Mouse (Mus musculus): ENCODE measurements around the gene Prr29.

Prr29 gene

DNA sequence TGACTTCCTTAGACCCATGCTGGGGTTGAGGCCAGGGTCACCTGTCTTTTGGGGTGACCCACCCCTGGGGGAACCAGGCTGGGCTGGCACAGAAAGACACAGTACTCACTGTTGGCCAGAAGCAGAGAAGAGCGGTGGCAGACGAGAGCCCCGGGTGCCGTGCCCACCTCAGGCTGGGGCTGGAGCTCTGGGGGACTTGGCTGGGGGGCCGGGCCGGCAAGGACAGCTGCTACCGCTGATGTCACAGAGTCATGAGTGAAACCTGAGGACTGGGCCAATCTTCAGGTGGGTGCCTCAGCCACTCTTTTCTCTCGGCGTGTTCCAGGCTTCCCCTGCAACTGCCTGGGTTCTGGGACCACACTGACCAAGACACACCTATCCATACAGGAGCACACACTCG, at the start of gene Prr29:
Gene Prr29, plus strand, starts transcription at position 107 of the 400 bp plus-strand sequence.
- no peak for DNase-seq (ENCODE audit: low read depth, low spot score)

DNA sequence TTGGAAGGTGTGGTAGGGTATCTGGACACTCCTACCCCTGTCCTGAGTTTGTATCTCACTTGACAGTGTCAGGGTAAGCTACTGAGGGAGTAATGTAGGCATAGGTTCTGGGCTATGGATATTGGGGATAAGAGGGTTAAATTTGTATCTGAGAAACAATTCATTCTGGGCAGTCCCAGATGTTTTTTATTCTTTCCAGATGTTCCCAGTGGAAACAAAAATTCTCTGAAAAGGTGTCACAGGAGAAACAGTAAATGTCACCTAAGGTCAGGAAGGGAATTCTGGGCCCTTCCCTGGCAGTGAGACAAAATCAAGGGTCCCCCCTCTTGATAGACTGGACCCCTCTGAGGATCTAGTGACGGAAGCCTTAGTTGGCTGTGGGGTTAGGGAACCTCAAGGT, 48.9 kb upstream of the Prr29 start:
- peak; percentile 36 for DNase-seq (ENCODE audit: low read depth, low spot score)

DNA sequence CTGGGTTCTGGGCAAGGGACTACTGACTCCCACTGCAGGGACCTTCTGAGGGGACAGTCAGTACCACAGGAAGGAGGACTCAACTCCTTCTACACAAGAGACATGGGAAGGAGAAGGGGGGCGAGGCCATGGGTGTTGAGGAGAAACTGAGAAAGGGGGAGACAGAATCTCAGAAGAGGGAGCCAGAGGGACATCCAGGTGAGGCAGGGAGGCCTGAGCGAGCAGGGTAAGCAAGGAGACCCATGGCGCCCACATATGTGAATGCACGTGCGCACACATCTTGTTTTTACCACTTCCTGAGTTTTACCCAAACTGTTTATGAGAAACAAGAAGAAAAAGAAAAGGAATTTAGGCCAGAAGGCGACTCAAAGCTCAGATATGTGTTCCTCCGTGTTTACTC, 47.5 kb upstream of the Prr29 start:
- no peak for DNase-seq (ENCODE audit: low read depth, low spot score)

DNA sequence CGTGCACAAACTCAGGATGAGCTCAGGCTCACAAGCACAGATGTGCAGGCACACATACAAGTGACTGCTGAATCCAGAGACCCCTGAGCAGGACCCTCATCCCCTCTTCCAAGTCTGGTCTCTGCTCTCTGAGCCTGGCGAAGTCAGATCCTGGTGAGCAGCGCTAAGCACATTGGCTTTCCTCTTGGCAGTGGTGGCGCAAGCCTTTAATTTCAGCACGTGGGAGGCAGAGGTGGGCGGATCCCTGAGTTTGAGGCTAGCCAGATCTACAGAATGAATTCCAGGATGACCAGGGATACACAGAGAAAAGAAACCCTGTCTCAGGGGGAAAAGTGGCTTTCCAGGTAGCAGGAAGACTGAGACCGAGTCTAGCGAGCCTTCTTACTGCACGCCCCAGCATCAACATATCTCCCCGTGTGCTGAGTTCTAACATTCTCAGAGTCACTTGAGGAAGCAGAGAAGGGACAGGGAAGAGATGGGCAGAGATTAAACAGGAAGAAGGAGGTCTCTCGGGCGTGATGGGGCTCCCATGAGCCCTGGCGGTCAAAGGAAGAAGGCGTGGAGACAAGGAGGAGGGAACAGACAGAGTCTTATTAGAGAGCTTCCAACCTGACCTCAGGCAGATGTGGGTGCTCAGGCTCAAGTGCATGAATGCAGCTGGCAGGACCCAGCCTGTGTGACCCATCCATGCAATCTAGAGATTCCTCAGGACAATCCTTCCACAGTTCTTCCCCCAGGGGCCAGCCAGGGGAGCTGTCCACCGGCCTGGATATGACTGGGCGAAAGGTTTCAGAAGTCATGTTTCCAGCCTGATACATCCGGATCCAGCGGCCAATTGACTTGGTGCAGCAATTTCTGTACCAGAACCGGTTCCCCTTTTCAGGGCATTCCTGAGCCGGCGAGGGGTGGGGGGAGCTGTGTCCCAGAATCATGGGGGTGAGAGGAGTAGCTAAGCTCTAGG, 46.6 kb upstream of the Prr29 start:
- DNase-seq (ENCODE audit: low read depth, low spot score), result peak; percentile 21

DNA sequence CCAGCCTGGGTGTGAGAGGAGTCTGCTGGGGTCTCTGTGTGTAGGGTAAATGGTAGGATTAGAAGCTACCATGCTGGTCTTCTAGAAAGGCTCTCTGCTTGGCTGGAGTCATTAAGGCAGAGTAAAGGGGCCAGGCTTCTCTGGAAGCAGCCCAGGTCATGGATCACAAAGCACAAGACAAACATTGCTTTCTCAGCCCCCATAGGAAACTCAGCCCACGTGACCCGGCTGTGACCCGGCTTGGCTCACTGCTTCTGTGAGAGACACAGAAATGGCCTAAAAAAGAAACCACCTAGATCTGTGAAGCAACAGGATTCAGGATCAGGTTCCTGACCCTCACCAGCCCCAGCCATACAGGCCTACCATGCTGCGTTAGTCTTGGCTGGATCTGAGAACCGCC, 40.4 kb upstream of the Prr29 start:
- DNase-seq (ENCODE audit: low read depth, low spot score), result no peak

DNA sequence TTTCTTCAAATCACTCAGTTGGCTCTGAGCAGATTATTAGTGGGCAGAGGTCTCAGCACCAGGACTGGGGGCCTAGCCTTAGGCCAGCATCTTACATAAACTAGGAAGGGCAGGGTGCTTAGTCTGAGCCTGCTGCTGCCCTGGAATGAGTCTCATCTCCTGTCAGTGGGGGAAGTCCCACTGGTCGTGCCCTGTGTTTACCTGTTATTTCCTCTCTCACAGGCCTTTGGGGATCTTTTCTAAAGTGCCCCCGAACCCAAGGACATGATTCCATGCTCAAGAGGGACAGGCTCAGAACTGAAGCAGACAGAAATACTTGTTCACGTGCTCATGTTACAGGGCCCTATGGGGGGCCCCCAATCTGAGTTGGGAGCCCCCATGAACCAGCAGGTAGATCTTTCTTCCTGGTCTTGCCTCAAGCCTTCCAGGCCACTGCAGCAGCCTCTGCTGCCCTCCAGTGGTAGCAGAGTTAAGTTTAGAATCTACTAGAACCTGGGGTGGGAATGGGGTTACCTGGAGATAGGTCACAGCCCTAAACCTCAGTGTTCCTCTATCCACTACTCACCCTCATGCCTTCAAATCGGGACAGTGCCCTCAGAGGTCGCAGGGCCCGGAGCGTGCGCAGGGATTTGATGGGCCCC, 39.6 kb upstream of the Prr29 start:
- DNase-seq (ENCODE audit: low read depth, low spot score), result peak; percentile 67

DNA sequence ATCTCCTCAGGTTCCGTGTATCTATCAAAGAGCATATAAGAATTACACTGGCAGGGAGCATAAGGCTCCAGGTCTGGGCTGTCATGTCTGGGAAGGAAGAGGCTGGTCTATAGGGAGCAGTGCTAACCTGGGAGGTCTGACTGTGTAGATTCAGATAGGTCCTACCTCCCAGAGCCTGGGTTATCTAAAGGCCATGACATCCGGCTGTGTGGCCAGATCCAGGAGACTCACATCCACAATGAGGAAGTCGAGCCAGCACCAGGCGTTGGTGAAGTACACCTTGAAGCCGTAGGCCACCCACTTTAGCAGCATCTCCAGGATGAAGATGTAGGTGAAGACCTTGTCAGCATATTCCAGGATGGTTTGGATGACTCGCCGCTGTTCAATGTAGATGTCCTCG, 38.8 kb upstream of the Prr29 start:
- DNase-seq (ENCODE audit: low read depth, low spot score), result no peak

DNA sequence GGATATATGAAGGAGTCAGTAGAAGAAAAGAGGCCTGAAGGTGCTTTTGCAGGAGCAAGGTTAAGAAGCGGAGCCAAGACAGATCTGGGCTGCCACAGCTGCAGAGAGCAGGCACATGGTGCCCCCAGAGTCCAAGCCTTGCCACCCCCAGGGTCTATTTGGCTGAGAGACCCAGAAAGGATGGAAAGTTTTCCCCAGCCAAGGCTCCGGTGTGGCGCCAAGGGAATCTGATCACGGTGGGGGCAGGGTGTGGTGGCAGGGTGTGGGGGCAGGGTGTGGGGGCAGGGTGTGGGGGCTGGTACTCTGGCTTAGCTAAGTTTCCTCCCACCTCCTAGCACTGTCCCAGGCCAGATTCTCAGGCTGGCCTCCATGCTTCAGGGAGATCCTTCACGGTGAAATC, 36.8 kb upstream of the Prr29 start:
- no peak for DNase-seq (ENCODE audit: low read depth, low spot score)

DNA sequence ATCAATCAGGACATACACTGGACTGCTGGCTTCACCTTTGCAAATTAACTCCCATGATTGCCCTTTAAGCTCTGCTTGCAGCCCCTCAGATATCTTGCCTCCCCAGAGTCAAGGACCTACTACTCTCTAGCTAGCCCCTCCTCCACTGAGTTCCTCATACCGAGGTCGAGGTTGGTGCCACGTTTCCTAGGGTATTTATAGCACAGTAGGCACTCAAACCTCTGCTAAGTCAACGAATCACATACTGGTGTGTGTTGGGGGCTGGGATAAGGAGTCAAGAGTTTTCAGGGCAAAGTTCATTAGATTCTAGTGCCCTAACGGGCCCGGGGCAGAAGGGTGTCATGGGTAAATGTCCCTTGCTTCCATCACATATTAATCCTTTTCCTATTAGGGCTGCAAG, 36.1 kb upstream of the Prr29 start:
- no peak for DNase-seq (ENCODE audit: low read depth, low spot score)

DNA sequence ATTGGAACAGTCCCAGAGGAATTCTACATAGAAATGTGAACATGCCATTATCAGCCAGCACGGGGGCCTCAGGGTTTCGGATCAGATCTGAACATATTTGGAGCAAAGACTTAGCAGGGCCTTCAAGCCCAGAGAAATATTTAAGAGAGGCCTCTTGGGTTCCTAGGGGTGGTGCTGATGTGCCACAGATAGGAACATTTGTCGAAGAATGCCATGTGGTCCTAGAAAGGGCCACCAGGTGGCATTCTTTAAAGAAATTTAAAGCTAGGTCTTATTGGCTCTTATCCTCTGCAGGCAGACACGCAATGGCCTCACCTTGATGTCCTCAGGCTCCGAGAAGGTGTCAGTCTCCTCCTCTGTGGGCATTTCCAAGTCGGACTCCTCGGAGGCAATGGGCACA, 35.6 kb upstream of the Prr29 start:
- DNase-seq (ENCODE audit: low read depth, low spot score), result peak; percentile 65

DNA sequence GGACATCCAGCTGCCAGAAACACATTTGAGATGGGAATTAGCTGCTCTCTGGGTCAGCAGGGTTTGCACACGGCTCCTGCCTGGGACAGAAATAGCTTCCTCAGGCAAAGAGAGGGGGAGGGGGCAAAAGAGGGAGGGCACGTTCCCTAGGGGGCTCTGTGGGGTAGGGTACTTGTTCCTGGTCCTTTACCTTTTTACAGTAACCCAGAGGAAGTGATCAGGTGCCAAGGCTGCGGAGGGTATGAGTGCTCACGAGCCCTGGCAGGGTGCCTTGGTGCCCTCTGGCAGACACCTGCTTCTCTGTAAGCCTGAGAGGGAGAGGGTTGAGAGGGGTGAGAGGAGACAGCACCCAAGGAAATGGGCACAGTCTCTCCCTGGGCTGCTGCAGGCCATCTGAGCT, 32.8 kb upstream of the Prr29 start:
- DNase-seq (ENCODE audit: low read depth, low spot score), result no peak

DNA sequence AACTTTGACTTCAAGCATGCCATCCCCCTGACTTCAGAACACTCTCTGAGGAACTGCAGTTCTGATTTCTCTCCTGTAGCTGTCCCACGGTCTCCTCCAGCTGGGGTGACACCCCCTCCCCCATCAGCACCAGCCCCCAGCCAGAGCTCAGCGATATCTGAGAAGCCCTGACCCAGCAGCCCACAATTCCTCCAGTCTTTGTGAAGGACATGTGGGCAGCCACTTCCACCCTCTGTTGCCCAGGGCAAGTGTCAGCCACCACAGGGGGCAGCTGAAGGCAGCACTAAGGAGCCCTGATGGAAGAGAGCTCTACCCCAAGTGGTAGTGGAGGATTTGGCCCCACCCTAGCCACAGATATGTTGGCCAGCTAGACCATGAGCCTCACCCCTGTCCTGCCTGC, 31.2 kb upstream of the Prr29 start:
- no peak for DNase-seq (ENCODE audit: low read depth, low spot score)

DNA sequence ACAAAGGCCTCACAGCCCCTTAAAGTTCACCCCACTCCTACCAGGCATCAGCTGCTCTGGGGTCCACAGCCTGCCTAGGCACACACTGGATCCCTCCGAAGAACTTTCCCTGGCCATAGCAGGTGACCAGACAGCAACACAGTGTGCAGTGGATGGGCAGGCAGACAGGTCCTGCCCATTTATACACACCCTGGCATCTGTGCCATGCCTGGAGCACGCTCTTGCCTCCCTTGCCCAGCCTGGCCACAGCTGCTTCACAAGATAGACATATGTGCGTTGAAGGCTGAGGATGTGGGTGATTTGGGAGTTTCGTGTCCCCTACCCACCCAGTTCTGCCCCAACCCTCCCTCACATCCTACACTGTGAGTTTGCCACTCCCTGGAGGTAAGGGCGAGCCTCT, 27.2 kb upstream of the Prr29 start:
- no peak for DNase-seq (ENCODE audit: low read depth, low spot score)

DNA sequence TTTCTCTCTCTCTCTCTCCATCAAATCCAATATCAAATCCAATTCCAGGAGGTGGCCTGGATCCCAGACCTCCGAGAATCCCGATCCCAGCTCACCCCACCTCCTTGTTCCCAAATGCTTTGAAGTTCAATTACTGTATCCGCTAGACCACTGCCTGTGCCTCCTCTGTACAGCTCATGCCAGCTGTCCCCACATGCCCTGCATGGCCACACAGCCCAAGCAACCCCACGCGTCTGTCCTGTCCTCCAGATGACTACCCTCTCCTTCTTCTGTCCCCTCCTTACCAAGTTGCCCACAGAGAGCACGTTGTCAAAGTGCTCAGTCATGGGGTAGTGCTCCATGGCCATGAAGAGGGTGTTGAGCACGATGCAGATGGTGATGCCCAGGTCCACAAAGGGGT, 26.4 kb upstream of the Prr29 start:
- no peak for DNase-seq (ENCODE audit: low read depth, low spot score)

DNA sequence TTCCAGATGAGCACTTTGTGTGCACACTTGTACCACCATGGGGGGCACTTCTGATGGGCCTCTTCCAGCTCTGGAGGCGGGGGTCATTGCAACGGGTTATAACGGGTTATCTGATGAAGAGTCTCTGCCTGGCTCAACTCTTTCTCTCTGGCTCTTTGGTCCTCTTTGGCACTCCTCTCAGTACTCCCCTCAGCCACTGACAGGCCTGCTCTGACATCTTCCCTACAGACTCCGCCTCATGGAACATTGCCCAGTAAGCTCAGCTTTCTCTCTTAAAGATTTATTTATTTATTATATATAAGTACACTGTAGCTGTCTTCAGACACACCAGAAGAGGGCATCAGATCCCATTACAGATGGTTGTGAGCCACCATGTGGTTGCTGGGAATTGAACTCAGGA, 25.9 kb upstream of the Prr29 start:
- DNase-seq (ENCODE audit: low read depth, low spot score), result peak; percentile 31

DNA sequence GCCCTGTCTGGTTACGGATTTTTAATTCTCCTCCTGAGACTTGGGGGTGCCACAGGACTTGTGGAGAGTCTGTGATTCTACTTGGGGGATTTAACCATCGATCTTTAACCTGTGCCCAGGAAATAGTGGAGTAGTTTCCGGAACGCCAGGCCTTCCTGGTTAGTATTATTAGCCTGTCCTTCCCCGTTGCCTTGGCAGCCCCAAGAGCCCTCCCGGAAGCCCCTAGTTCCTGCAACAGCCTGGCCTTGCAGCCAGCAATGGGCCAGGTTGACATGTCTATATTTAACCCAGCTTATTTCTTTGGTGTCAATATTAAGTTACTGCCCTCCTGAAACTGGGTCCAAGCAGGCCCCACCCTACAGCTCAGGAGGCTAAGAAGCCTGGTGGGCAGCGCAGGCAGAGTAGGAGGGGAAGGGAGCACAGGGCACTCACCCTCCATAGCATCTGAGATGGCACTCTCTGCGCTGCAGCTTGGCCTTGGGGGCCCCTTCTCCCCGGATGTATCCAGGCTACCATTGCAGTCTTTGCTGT, 24.2 kb upstream of the Prr29 start:
- DNase-seq (ENCODE audit: low read depth, low spot score), result no peak

DNA sequence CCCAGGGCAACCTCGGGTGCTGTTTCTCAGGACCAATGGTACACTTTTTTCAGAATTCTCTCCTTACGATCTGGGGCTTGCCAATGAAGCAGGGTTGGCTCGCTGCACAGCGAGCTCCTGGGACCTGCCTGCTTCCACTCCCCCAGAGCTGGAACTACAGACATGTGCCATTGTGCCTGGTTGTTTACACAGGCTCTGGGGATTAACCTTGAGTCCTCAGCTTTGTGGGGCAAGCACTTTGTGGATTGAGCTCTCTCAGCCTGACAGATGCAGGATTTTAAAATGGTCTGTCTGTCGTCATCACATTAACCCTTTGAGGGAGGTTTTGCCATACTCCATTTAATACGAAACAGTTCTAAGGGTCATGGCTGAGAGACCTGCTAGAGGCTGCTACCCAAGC, 20.4 kb upstream of the Prr29 start:
- no peak for DNase-seq (ENCODE audit: low read depth, low spot score)

DNA sequence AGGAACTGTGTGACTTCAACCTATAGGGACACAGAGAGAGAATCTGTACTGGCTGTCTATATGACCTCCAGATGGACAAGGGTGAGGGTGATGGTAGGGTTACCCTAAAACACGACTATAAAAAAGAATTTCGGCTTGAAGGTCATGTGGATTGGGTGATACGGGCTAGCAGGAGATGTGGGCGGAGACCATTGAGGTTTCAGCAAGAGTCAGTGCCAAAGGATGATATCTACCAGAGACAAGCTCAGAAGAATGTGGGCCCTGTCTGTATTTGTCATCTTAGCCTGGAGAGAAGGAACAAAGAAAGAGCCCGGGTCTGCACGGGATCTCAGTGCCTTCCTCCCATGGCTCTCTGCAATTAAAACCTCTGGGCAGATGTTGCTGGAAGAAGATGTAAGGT, 15.5 kb upstream of the Prr29 start:
- no peak for DNase-seq (ENCODE audit: low read depth, low spot score)

DNA sequence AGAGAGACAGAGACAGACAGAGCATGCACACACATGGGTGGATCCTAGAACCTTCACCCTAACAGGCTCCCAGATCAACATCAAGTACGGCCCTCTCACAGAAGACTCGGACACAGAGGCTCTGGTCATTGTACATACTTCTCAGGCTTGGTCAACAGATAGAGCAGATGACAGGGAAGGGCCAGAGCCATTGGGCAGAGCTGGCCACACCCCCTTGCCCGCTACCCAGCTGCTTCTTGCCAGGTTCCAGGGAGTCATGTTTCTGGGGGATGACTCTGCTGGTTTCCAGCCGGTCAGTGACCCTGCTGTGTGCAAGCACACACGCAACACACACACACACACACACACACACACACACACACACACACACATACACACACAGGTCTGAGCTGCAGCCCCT, 14.4 kb upstream of the Prr29 start:
- DNase-seq (ENCODE audit: low read depth, low spot score), result no peak

DNA sequence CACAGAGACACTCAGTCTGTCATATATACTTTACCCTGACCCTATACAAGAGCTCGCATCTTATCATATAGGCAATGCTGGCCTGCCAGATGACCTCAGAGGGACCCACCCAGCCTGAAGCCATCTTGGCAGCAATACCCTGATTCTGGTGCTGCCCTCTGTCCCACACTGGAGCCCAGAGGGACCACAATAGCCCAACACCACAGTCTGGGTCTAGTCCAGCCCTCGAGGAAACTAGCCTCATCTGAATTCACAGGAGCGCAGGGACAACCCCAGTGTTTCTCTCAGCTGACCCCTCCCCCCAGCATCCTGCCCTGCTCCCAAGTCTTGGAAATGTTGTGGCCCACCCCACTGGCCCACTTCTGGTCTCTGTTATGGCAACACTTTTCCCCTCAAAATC, 14.0 kb upstream of the Prr29 start:
- no peak for DNase-seq (ENCODE audit: low read depth, low spot score)

DNA sequence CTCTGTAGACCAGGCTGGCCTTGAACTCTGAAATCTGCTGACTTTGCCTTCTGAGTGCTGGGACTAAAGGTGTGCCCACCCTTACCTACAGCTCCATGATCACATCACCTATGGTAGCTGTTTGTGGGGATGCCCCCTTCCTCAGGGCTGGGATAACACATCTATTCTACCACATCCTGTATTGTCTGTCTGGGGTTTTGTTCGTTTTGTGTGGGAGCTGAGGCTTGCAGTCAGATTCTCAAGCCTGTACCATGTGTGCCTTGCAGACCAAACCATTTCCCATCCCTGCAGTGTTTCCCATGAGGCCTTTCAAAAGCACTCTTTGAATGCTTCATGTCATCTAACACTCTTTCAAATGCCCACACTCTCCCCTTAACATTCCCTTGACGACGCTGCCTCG, 13.3 kb upstream of the Prr29 start:
- no peak for DNase-seq (ENCODE audit: low read depth, low spot score)

DNA sequence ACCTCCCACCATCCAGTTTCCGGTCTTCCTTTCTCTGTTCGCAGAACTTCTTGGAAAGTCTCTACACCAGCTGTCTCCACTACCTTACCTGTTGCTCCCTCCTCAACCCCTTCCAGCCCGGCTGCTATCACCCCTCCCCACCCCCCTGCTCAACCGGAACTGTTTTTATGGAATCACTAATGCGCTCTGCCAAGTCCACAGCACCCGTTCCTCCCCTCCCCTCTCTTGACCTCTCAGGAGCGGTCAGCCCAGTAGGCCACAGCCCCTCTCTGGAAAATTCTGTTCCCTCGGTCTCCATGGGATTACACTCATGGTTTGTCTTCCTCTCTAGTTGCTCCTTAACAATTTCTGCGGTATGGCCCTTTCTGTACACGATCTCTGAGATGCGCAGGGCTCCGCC, 12.1 kb upstream of the Prr29 start, which contains the start of gene Scn4a:
Gene Scn4a, minus strand, starts transcription at position 101 of the 400 bp plus-strand sequence.
- DNase-seq (ENCODE audit: low read depth, low spot score), result no peak

DNA sequence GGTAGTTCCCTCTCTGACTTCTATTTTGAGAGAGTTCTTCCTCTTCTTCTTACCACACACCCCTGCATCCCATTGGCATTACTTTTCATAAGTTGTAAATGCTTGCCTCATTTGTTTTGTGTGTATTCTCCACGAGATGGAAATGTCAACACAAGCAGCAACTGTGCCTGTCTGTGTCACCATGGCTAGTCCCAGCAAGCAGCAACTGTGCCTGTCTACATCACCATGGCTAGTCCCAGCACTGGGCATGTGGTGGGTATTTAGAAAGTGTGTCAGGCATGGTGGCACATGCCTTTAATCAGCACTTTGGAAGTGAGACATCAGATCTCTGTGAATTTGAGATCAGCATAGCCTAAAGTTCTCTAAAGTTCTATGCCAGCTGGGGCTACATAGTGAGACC, 11.1 kb upstream of the Prr29 start:
- no peak for DNase-seq (ENCODE audit: low read depth, low spot score)

All from 3T3-L1 (cell line).